Mouse (Mus musculus) C2C12 (cell line): ENCODE data around the gene Gm1113. TPM values are rescaled to one million over a fixed set of nuclear protein-coding genes. Genes with fewer than 3 reads are reported as not detected.

Source experiments
- H3K27me3 ChIP-seq: one replicate; pipeline ENCODE4 v1.6.1; 2011; ENCODE audit not compliant: control insufficient read depth, insufficient read depth, insufficient read length
- H3K36me3 ChIP-seq: one replicate; pipeline ENCODE4 v1.6.1; 2011; ENCODE audit not compliant: control insufficient read depth, insufficient read depth
- H3K4me3 ChIP-seq: one replicate; pipeline ENCODE4 v1.5.1; 2011; ENCODE audit warnings: mild to moderate bottlenecking, control low read depth; ENCODE audit not compliant: poor library complexity, insufficient read depth, severe bottlenecking
- H3K79me2 ChIP-seq: one replicate; pipeline ENCODE4 v1.6.1; 2011; ENCODE audit not compliant: control insufficient read depth, insufficient read depth
- H3K79me3 ChIP-seq: one replicate; pipeline ENCODE4 v1.6.1; 2011; ENCODE audit warnings: low read depth, control low read depth
- H3ac ChIP-seq: one replicate; pipeline ENCODE3; 2011; ENCODE audit warnings: low read depth; ENCODE audit not compliant: control insufficient read depth, insufficient read length
- CEBPB ChIP-seq: IDR thresholded peaks from one replicate; pipeline ENCODE4 v1.6.1; 2011; ENCODE audit warnings: low read depth, mild to moderate bottlenecking, control low read depth, moderate library complexity
- CTCF ChIP-seq: IDR thresholded peaks from one replicate; pipeline ENCODE4 v1.5.1; 2011; ENCODE audit not compliant: control insufficient read depth, insufficient read depth, insufficient read length
- FOSL1 ChIP-seq: IDR thresholded peaks from one replicate; pipeline ENCODE4 v1.8.0; 2011; ENCODE audit warnings: mild to moderate bottlenecking, low read length; ENCODE audit not compliant: poor library complexity, insufficient read depth, severe bottlenecking
- MAX ChIP-seq: IDR thresholded peaks from one replicate; pipeline ENCODE4 v1.6.1; 2011; ENCODE audit warnings: mild to moderate bottlenecking, control low read depth
- MYOD1 ChIP-seq: IDR thresholded peaks from one replicate; pipeline ENCODE4 v1.6.1; 2011; ENCODE audit warnings: low read depth; ENCODE audit not compliant: control insufficient read depth, insufficient read length
- MYOG ChIP-seq: IDR thresholded peaks from one replicate; pipeline ENCODE4 v1.6.1; 2011; ENCODE audit not compliant: control insufficient read depth, insufficient read length; ENCODE audit errors: extremely low read depth
- USF1 ChIP-seq: IDR thresholded peaks from one replicate; pipeline ENCODE4 v1.6.1; 2011; ENCODE audit warnings: low read depth, mild to moderate bottlenecking, control low read depth, moderate library complexity
- long read RNA-seq, 2 experiments: library from polyadenylated mRNA; unstranded; transcript quantifications; one replicate each; pipeline ENCODE4 v2.0.0; 2019 to 2020
- polyA plus RNA-seq: library from polyadenylated mRNA; unstranded; fragments of >200 nt; fragmentation: generic; extraction: Trizol; gene quantifications from one replicate; pipeline ENCODE4 v1.2.1, GENCODE M21; 2012; ENCODE audit warnings: missing spikeins

Gene Gm1113
- polyA plus RNA-seq = 0.02 TPM
- long read RNA-seq, experiment 1 = 0 reads
- long read RNA-seq, experiment 2 = 0 reads

GRCm38 (mm10) chr9:35518169-35518568 lies at the start of gene Gm1113:
Gene Gm1113 (minus strand): TSS chr9:35518269.
- TF ChIP-seq USF1 (no peak), CEBPB (no peak), FOSL1 (no peak), MYOG (no peak), CTCF (no peak), MYOD1 (no peak)
- Histone ChIP-seq H3K79me2 (no peaks in the 10 kb centered on the region), H3K79me3 (no peaks in the 10 kb centered on the region), H3K27me3 (no peaks in the 10 kb centered on the region), H3ac (no peak within 1 kb of the TSS), H3K4me3 (no peak within 1 kb of the TSS), H3K36me3 (no peaks in the 10 kb centered on the region)

- peaks cover 59% of the 10 kb centered on the region for H3K79me3 ChIP-seq
- TF ChIP-seq MYOD1 (no peak), CTCF (no peak), FOSL1 (no peak), USF1 (no peak), MYOG (no peak), MAX (no peak), CEBPB (no peak)
- H3ac ChIP-seq = no peak overlapping the region
- no peak overlapping the region for H3K4me3 ChIP-seq
- H3K79me2 ChIP-seq = peaks cover 100% of the 10 kb centered on the region
- no peaks in the 10 kb centered on the region for H3K27me3 ChIP-seq
- peaks cover 78% of the 10 kb centered on the region for H3K36me3 ChIP-seq
Observed at GRCm38 (mm10) chr9:35564536-35565240, 46.6 kb upstream of the Gm1113 start.

- H3K4me3 ChIP-seq = no peak overlapping the region
- TF ChIP-seq USF1 = no peak
- H3ac ChIP-seq = no peak overlapping the region
- H3K36me3 ChIP-seq = peaks cover 59% of the 10 kb centered on the region
- peaks cover 13% of the 10 kb centered on the region for H3K27me3 ChIP-seq
- H3K79me2 ChIP-seq = peaks cover 72% of the 10 kb centered on the region
- peaks cover 46% of the 10 kb centered on the region for H3K79me3 ChIP-seq
Observed at GRCm38 (mm10) chr9:35561583-35561982, 43.5 kb upstream of the Gm1113 start.

GRCm38 (mm10) chr9:35561076-35561475 lies 43.0 kb upstream of the Gm1113 start:
- Histone ChIP-seq H3K27me3 (peaks cover 15% of the 10 kb centered on the region), H3K79me2 (peaks cover 67% of the 10 kb centered on the region), H3ac (no peak overlapping the region), H3K79me3 (peaks cover 42% of the 10 kb centered on the region), H3K4me3 (no peak overlapping the region), H3K36me3 (peaks cover 54% of the 10 kb centered on the region)
- TF ChIP-seq USF1 = no peak
- no peak for TF ChIP-seq CTCF
- no peak for TF ChIP-seq MYOD1
- TF ChIP-seq FOSL1 = no peak
- no peak for TF ChIP-seq MAX
- no peak for TF ChIP-seq MYOG
- no peak for TF ChIP-seq CEBPB

GRCm38 (mm10) chr9:35559009-35559890 lies 41.2 kb upstream of the Gm1113 start:
- Histone ChIP-seq H3K36me3 (peaks cover 37% of the 10 kb centered on the region), H3K79me2 (peaks cover 49% of the 10 kb centered on the region), H3ac (peak overlapping the region; percentile 77), H3K27me3 (peaks cover 24% of the 10 kb centered on the region), H3K4me3 (peak overlapping the region; percentile 71), H3K79me3 (peaks cover 34% of the 10 kb centered on the region)
- no peak for TF ChIP-seq MYOG
- TF ChIP-seq MYOD1 = no peak
- TF ChIP-seq FOSL1 = no peak
- TF ChIP-seq CTCF = no peak
- no peak for TF ChIP-seq USF1
- TF ChIP-seq MAX = peak; percentile 68
- peak; percentile 70 for TF ChIP-seq CEBPB
